Mouse (Mus musculus) forebrain, embryonic 16.5 days (tissue): ENCODE measurements around the gene Vmn1r16. TPM values are rescaled to one million over a fixed set of nuclear protein-coding genes. Genes with fewer than 3 reads are reported as not detected.
"Not testable (repeated sequence)": the region's sequence is repeated elsewhere in the genome, so short reads cannot be mapped to it uniquely, and the experiment has no call there.

Experiments used
- ATAC-seq: fragments of 200-750 bp; cut with Nextera tagmentation; 2 replicates; pipeline ENCODE4 v1.8.0; 2017; ENCODE audit warnings: mild to moderate bottlenecking, moderate library complexity
- H3K27ac ChIP-seq: fragments of 300-500 bp; sonication (generic); 2 replicates; pipeline ENCODE4 v1.5.1; 2014; ENCODE audit warnings: low read length, control low read depth
- H3K27me3 ChIP-seq: fragments of 300-500 bp; sonication (generic); replicated peaks from 2 replicates; pipeline ENCODE4 v1.6.1; 2014; ENCODE audit warnings: low read length; ENCODE audit not compliant: control insufficient read depth, insufficient read depth
- H3K36me3 ChIP-seq: fragments of 300-500 bp; sonication (generic); 2 replicates; pipeline ENCODE4 v1.6.1; 2014; ENCODE audit not compliant: control insufficient read depth, insufficient read depth
- H3K4me1 ChIP-seq: fragments of 300-500 bp; sonication (generic); replicated peaks from 2 replicates; pipeline ENCODE4 v1.6.1; 2014; ENCODE audit warnings: low read length; ENCODE audit not compliant: control insufficient read depth, insufficient read depth
- H3K4me2 ChIP-seq: fragments of 300-500 bp; sonication (generic); 2 replicates; pipeline ENCODE4 v1.6.1; 2014; ENCODE audit warnings: mild to moderate bottlenecking, low read length, control low read depth
- H3K4me3 ChIP-seq: fragments of 300-500 bp; sonication (generic); replicated peaks from 2 replicates; pipeline ENCODE4 v1.5.1; 2014; ENCODE audit warnings: mild to moderate bottlenecking, low read length, control low read depth
- H3K9ac ChIP-seq: fragments of 300-500 bp; sonication (generic); replicated peaks from 2 replicates; pipeline ENCODE4 v1.6.1; 2014; ENCODE audit warnings: low read depth, low read length, control low read depth
- H3K9me3 ChIP-seq: fragments of 300-500 bp; sonication (generic); 2 replicates; pipeline ENCODE4 v1.6.1; 2016; ENCODE audit warnings: low read length; ENCODE audit not compliant: control insufficient read depth
- WGBS: fragments of 180-500 bp; shearing (Covaris S2); extraction: QIAGEN DNeasy Blood & Tissue Kit; methylation state at CpG from one replicate; pipeline ENCODE4 v1.1.7; 2014; 5-methylcytosine and 5-hydroxymethylcytosine counted together
- polyA plus RNA-seq: library from polyadenylated mRNA; unstranded; fragments of >200 nt; fragmentation: Nextera tagmentation; extraction: Ambion mirVana; gene quantifications from 2 replicates; pipeline ENCODE4 v1.2.1, GENCODE M21; 2015

Vmn1r16 gene
- polyA plus RNA-seq, result not detected in 2 replicates

GRCm38 (mm10) chr6:57329394-57329793 lies at the start of gene Vmn1r16:
Gene Vmn1r16 (minus strand): TSS chr6:57329494.
- Histone ChIP-seq H3K4me1 (no peaks in the 10 kb centered on the region), H3K27ac (no peak within 1 kb of the TSS), H3K9ac (no peak within 1 kb of the TSS), H3K9me3 (no peaks in the 10 kb centered on the region), H3K27me3 (no peaks in the 10 kb centered on the region), H3K4me2 (no peak within 1 kb of the TSS), H3K4me3 (no peak within 1 kb of the TSS), H3K36me3 (no peaks in the 10 kb centered on the region)
- ATAC-seq, result no peak
- WGBS, result 80% methylated on average over 3 of the region's 3 CpGs

GRCm38 (mm10) chr6:57367496-57367895 lies 38.2 kb upstream of the Vmn1r16 start:
- no peaks in the 10 kb centered on the region for H3K4me1 ChIP-seq
- H3K4me3 ChIP-seq, result no peak overlapping the region
- no peaks in the 10 kb centered on the region for H3K9me3 ChIP-seq
- no peak overlapping the region for H3K27ac ChIP-seq
- no peak overlapping the region for H3K4me2 ChIP-seq
- WGBS, result 83% methylated on average over 1 of the region's 1 CpGs
- H3K9ac ChIP-seq, result no peak overlapping the region
- H3K36me3 ChIP-seq, result no peaks in the 10 kb centered on the region
- ATAC-seq, result no peak
- H3K27me3 ChIP-seq, result no peaks in the 10 kb centered on the region

- H3K9ac ChIP-seq, H3K27me3 ChIP-seq, H3K4me3 ChIP-seq, H3K4me2 ChIP-seq, H3K9me3 ChIP-seq, ATAC-seq, H3K36me3 ChIP-seq, H3K4me1 ChIP-seq, H3K27ac ChIP-seq: not testable (repeated sequence)
- 86% methylated on average over 1 of the region's 1 CpGs for WGBS
Measured at GRCm38 (mm10) chr6:57365866-57366265, 36.6 kb upstream of the Vmn1r16 start.

GRCm38 (mm10) chr6:57363627-57364026 lies 34.3 kb upstream of the Vmn1r16 start, which contains the start of gene Vmn1r17:
Gene Vmn1r17 (minus strand): TSS chr6:57363727.
- H3K27ac ChIP-seq, result no peak within 1 kb of the TSS
- H3K9me3 ChIP-seq, result no peaks in the 10 kb centered on the region
- H3K36me3 ChIP-seq, result no peaks in the 10 kb centered on the region
- H3K4me1 ChIP-seq, result no peaks in the 10 kb centered on the region
- H3K4me2 ChIP-seq, result no peak within 1 kb of the TSS
- no peak within 1 kb of the TSS for H3K9ac ChIP-seq
- WGBS, result 94% methylated on average over 1 of the region's 1 CpGs
- H3K4me3 ChIP-seq, result no peak within 1 kb of the TSS
- no peaks in the 10 kb centered on the region for H3K27me3 ChIP-seq
- no peak for ATAC-seq

GRCm38 (mm10) chr6:57356864-57357263 lies 27.6 kb upstream of the Vmn1r16 start:
- Histone ChIP-seq H3K36me3 (no peaks in the 10 kb centered on the region), H3K4me1 (no peaks in the 10 kb centered on the region), H3K27ac (no peak overlapping the region), H3K27me3 (no peaks in the 10 kb centered on the region), H3K4me3 (no peak overlapping the region), H3K9me3 (no peaks in the 10 kb centered on the region), H3K9ac (no peak overlapping the region), H3K4me2 (no peak overlapping the region)
- WGBS, result 62% methylated on average over 2 of the region's 2 CpGs
- no peak for ATAC-seq

DNA sequence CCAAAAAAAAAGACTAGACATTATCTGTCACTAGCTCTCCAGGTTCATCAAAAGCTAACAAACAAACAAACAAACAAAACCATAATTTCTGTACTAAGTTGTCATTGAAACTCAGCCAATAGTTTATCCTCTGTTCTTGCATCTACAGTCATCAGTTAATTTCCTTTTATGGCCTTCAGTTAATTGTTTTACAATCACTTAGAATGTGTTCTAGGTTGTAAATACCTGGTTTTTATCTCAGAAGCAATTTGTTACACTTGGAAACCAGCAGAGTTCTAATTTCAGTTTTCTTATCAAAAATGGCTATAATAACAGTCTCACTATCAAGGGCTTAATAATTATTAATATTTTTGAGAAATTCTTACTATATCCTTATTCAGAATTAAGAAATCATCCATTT lies 3.1 kb downstream of the Vmn1r16 start:
- ATAC-seq, result no peak
- H3K27me3 ChIP-seq, result no peaks in the 10 kb centered on the region
- H3K9me3 ChIP-seq, result no peaks in the 10 kb centered on the region
- no peaks in the 10 kb centered on the region for H3K36me3 ChIP-seq
- H3K9ac ChIP-seq, result no peak overlapping the region
- no peak overlapping the region for H3K27ac ChIP-seq
- no peaks in the 10 kb centered on the region for H3K4me1 ChIP-seq
- H3K4me3 ChIP-seq, result no peak overlapping the region
- no peak overlapping the region for H3K4me2 ChIP-seq

- Histone ChIP-seq H3K27me3 (no peaks in the 10 kb centered on the region), H3K4me1 (no peaks in the 10 kb centered on the region), H3K9me3 (no peaks in the 10 kb centered on the region), H3K4me2 (no peak overlapping the region), H3K4me3 (no peak overlapping the region), H3K27ac (no peak overlapping the region), H3K9ac (no peak overlapping the region), H3K36me3 (no peaks in the 10 kb centered on the region)
- no peak for ATAC-seq
Measured at GRCm38 (mm10) chr6:57278952-57279351, 50.3 kb downstream of the Vmn1r16 start.

DNA sequence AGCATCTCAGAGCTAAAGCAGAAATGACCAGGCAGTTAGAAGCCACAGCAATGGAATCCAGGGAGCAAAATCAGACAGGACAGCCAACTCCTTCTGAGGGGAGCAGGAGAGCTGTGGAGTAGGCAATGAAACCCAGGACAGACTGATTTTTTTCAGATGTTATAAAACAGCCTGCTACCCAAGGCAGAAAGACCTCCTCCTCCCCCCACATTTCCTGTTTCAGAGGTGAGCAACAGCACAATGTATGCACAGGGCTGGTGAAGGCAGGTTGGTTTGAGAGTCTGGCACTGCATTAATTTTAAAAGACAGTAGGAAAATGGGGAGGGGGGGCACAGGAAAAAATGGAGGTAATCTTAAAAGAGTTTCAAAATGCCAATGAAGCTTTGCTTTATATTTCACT lies 56.8 kb downstream of the Vmn1r16 start:
- no peaks in the 10 kb centered on the region for H3K4me1 ChIP-seq
- no peaks in the 10 kb centered on the region for H3K27me3 ChIP-seq
- no peak overlapping the region for H3K27ac ChIP-seq
- H3K4me3 ChIP-seq, result no peak overlapping the region
- no peaks in the 10 kb centered on the region for H3K9me3 ChIP-seq
- no peaks in the 10 kb centered on the region for H3K36me3 ChIP-seq
- no peak overlapping the region for H3K9ac ChIP-seq
- no peak overlapping the region for H3K4me2 ChIP-seq
- ATAC-seq, result no peak

DNA sequence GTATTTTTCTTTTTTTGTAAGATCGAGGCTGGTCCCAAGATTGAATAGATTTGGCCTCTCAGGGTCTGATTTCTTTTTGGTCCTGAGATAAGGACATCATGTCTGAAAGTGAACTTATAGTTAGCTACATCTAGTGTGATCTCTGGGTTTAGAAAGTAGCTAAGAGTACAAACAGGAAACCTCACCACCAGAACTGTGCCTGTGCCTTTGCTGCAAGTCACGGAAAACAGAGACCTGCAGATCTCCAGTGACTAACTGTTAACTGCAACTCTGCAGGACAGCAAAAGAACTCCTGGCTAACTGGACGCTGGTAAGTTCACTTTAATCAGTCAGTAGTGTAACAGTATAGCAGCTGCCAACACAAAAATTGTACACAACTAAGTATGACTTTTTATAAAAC lies 57.4 kb downstream of the Vmn1r16 start:
- no peak overlapping the region for H3K4me2 ChIP-seq
- 77% methylated on average over 3 of the region's 3 CpGs for WGBS
- H3K9ac ChIP-seq, result no peak overlapping the region
- H3K27me3 ChIP-seq, result no peaks in the 10 kb centered on the region
- no peak overlapping the region for H3K4me3 ChIP-seq
- no peak for ATAC-seq
- no peaks in the 10 kb centered on the region for H3K36me3 ChIP-seq
- no peaks in the 10 kb centered on the region for H3K4me1 ChIP-seq
- no peaks in the 10 kb centered on the region for H3K9me3 ChIP-seq
- no peak overlapping the region for H3K27ac ChIP-seq
